Mouse (Mus musculus) CH12.LX (cell line): ENCODE measurements around the gene Nudt5.

ENCODE experiments used
- BHLHE40 ChIP-seq: IDR thresholded peaks from 2 replicates; pipeline ENCODE4 v1.6.1; 2011; ENCODE audit warnings: mild to moderate bottlenecking, low read depth, low read length, improper control_type of control experiment
- CTCF ChIP-seq, 2 experiments: IDR thresholded peaks in 1 of 2; conservative IDR thresholded peaks in 1 of 2; 2 replicates each; pipeline ENCODE4 v1.5.1; 2011 to 2012; ENCODE audit warnings: low read depth in 2 of 2, low read length in 2 of 2, improper control_type of control experiment in 1 of 2, inconsistent platforms in 1 of 2, mild to moderate bottlenecking in 1 of 2, moderate library complexity in 1 of 2
- EP300 ChIP-seq: IDR thresholded peaks from 2 replicates; pipeline ENCODE4 v1.6.1; 2011; ENCODE audit warnings: low read length, improper control_type of control experiment
- POLR2A ChIP-seq: IDR thresholded peaks from 2 replicates; pipeline ENCODE4 v1.6.1; 2011; ENCODE audit warnings: low read depth, mild to moderate bottlenecking, improper control_type of control experiment, low read length
- SMC3 ChIP-seq: IDR thresholded peaks from 2 replicates; pipeline ENCODE4 v1.6.1; 2011; ENCODE audit warnings: low read depth, low read length, improper control_type of control experiment
- UBTF ChIP-seq: IDR thresholded peaks from 2 replicates; pipeline ENCODE4 v1.6.1; 2012; ENCODE audit warnings: low read depth, mild to moderate bottlenecking, inconsistent platforms, low read length, improper control_type of control experiment, moderate library complexity
- ZC3H11A ChIP-seq: IDR thresholded peaks from 2 replicates; pipeline ENCODE4 v1.6.1; 2012; ENCODE audit warnings: low read depth, mild to moderate bottlenecking, inconsistent platforms, low read length, improper control_type of control experiment

GRCm38 (mm10) chr2:5797816-5798672, 46.8 kb upstream of the Nudt5 start:
- TF ChIP-seq EP300 (no peak), ZC3H11A (no peak), BHLHE40 (no peak), CTCF (conservative IDR thresholded peaks at IDR 0.05 in 1 of 2, IDR thresholded peaks at IDR 0.05 in 1 of 2; ENCODE audit: low read depth in 2 of 2, low read length in 2 of 2) (no peak), UBTF (no peak), POLR2A (no peak), SMC3 (no peak)
